Mouse (Mus musculus) forebrain, embryonic 16.5 days (tissue): Measurements from ENCODE around the gene Tacc2. TPM values are rescaled to one million over a fixed set of nuclear protein-coding genes. Genes with fewer than 3 reads are reported as not detected.

Experiments
- ATAC-seq: fragments of 200-750 bp; cut with Nextera tagmentation; 2 replicates; pipeline ENCODE4 v1.8.0; 2017; ENCODE audit warnings: mild to moderate bottlenecking, moderate library complexity
- H3K27ac ChIP-seq: fragments of 300-500 bp; sonication (generic); 2 replicates; pipeline ENCODE4 v1.5.1; 2014; ENCODE audit warnings: low read length, control low read depth
- H3K27me3 ChIP-seq: fragments of 300-500 bp; sonication (generic); replicated peaks from 2 replicates; pipeline ENCODE4 v1.6.1; 2014; ENCODE audit warnings: low read length; ENCODE audit not compliant: control insufficient read depth, insufficient read depth
- H3K36me3 ChIP-seq: fragments of 300-500 bp; sonication (generic); 2 replicates; pipeline ENCODE4 v1.6.1; 2014; ENCODE audit not compliant: control insufficient read depth, insufficient read depth
- H3K4me1 ChIP-seq: fragments of 300-500 bp; sonication (generic); replicated peaks from 2 replicates; pipeline ENCODE4 v1.6.1; 2014; ENCODE audit warnings: low read length; ENCODE audit not compliant: control insufficient read depth, insufficient read depth
- H3K4me2 ChIP-seq: fragments of 300-500 bp; sonication (generic); 2 replicates; pipeline ENCODE4 v1.6.1; 2014; ENCODE audit warnings: mild to moderate bottlenecking, low read length, control low read depth
- H3K4me3 ChIP-seq: fragments of 300-500 bp; sonication (generic); replicated peaks from 2 replicates; pipeline ENCODE4 v1.5.1; 2014; ENCODE audit warnings: mild to moderate bottlenecking, low read length, control low read depth
- H3K9ac ChIP-seq: fragments of 300-500 bp; sonication (generic); replicated peaks from 2 replicates; pipeline ENCODE4 v1.6.1; 2014; ENCODE audit warnings: low read depth, low read length, control low read depth
- H3K9me3 ChIP-seq: fragments of 300-500 bp; sonication (generic); 2 replicates; pipeline ENCODE4 v1.6.1; 2016; ENCODE audit warnings: low read length; ENCODE audit not compliant: control insufficient read depth
- WGBS: fragments of 180-500 bp; shearing (Covaris S2); extraction: QIAGEN DNeasy Blood & Tissue Kit; methylation state at CpG from one replicate; pipeline ENCODE4 v1.1.7; 2014; 5-methylcytosine and 5-hydroxymethylcytosine counted together
- polyA plus RNA-seq: library from polyadenylated mRNA; unstranded; fragments of >200 nt; fragmentation: Nextera tagmentation; extraction: Ambion mirVana; gene quantifications from 2 replicates; pipeline ENCODE4 v1.2.1, GENCODE M21; 2015

Tacc2 gene
- polyA plus RNA-seq, 1 experiment from 2014 or later = 59.0 TPM

DNA sequence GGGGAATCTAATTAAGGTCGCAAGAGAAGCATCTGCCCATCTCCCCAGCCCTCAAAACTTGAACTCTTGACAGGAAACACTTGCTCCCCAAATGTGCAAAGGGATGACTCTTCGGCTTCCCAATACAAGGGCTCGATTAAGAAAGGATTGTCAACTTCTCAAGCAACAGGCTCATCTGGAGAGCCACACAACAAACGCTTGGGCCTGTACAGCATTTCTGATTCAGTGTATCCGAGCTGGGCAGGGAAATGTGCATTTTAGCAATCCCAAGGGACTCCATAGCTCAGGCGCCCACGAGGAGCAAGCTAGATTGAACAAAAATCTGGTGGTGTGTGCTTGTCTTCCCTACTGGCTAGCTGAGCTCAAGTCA lies 30.8 kb upstream of the Tacc2 start:
- no peaks in the 10 kb centered on the region for H3K9me3 ChIP-seq
- peaks cover 18% of the 10 kb centered on the region for H3K4me1 ChIP-seq
- peak overlapping the region; percentile 86 for H3K4me2 ChIP-seq
- peak overlapping the region; percentile 97 for H3K27ac ChIP-seq
- 6% methylated on average over 7 of the region's 7 CpGs for WGBS
- H3K4me3 ChIP-seq = peak overlapping the region; percentile 95
- no peaks in the 10 kb centered on the region for H3K27me3 ChIP-seq
- peaks cover 4% of the 10 kb centered on the region; the same call in 1 of the 2 replicates for H3K36me3 ChIP-seq
- peak; percentile 46; the same call in 1 of the 2 replicates for ATAC-seq
- peak overlapping the region; percentile 90 for H3K9ac ChIP-seq

DNA sequence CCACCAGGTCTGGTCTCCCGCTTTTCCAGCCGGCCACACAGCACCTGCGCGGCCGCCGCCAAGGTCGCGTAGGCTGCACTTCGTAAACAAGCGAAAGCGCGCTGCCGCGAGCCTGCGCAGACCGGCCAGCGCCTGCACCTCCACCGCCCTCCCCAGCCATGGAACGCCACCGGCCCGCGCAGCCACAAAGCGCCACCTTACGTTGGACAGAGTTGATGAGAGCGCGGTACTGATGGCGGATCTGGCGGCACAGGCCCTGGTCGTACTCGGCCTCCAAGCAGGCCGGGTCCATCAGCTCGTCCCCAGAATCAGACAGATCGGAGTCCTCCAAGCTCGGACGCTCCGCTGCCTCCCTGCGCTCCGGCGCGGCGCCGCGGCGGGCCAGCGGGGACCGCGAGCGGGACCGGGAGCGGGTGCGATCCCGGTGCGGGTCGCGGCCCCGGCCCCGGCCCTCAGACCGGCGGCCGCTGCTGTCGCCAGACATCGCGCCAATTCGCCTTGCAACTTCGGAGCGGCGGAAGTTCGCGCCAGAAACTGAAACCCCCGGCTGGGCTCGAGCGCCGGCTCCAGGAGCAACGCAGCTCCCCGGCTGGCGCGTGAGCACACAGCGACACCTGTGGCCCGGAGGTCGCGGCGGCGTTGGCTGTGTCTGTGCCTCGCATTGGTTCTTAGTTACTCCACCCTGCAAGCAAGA lies 30.3 kb upstream of the Tacc2 start:
- H3K4me2 ChIP-seq = peak overlapping the region; percentile 86
- H3K4me1 ChIP-seq = peaks cover 18% of the 10 kb centered on the region
- H3K27me3 ChIP-seq = no peaks in the 10 kb centered on the region
- under 1% methylated on average over 82 of the region's 84 CpGs for WGBS
- H3K9me3 ChIP-seq = no peaks in the 10 kb centered on the region
- peak overlapping the region; percentile 95 for H3K4me3 ChIP-seq
- peak overlapping the region; percentile 97 for H3K27ac ChIP-seq
- ATAC-seq = peak; percentile 96
- peak overlapping the region; percentile 90 for H3K9ac ChIP-seq
- peaks cover 4% of the 10 kb centered on the region; the same call in 1 of the 2 replicates for H3K36me3 ChIP-seq

DNA sequence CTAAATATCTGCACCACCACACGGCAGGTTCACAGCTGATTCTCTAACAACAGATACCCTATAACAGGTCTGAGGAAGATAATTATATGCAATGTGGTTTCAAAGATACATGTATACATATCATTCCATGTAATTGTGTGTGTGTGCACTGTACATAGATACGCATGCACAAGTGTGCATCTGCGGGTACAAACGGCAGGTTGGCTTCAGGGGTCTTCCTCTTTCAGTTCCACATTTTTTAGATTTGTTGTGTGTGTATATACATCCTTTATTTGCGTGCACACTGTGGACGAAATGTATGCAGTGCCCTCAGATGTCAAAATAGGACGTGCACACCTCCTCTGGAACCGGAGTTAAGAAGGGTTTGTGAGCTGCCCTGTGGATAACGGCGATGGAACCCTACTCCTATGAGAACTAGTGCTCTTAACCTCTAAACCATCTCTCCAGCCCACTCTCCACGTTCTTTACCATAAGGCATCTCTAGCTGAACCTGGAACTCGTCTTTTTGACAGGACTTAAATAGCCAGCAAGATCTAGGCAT lies 29.5 kb upstream of the Tacc2 start:
- H3K4me1 ChIP-seq = peaks cover 19% of the 10 kb centered on the region
- 85% methylated on average over 12 of the region's 12 CpGs for WGBS
- H3K27me3 ChIP-seq = no peaks in the 10 kb centered on the region
- no peak overlapping the region for H3K27ac ChIP-seq
- H3K36me3 ChIP-seq = no peaks in the 10 kb centered on the region; the same call in 1 of the 2 replicates
- peak overlapping the region; percentile 95 for H3K4me3 ChIP-seq
- no peak overlapping the region for H3K9ac ChIP-seq
- peak overlapping the region; percentile 10; the same call in 1 of the 2 replicates for H3K4me2 ChIP-seq
- H3K9me3 ChIP-seq = no peaks in the 10 kb centered on the region
- peak; percentile 3; the same call in 1 of the 2 replicates for ATAC-seq

DNA sequence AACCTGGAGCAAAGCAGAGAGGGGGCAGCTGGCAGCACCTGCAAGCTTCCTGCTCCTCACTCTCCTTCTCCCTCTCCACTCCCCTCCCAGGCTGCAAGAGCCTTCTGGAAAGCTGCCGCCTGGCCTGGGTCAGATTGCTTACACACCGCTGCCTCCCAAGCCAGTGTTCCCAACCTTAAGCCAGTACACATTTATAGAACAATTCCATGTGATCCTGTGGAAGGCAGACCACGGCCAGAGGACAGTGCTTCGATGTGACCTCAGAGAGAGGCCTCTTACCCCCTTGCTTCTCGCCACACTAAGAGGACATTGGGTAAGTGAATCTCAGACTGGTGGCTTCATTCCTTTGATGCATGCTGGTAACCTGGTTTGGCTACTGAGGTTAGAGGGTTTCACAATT lies 24.5 kb upstream of the Tacc2 start:
- Histone ChIP-seq H3K9ac (no peak overlapping the region), H3K27me3 (no peaks in the 10 kb centered on the region), H3K4me1 (peaks cover 13% of the 10 kb centered on the region; the same call in 1 of the 2 replicates), H3K27ac (no peak overlapping the region), H3K9me3 (no peaks in the 10 kb centered on the region), H3K4me3 (no peak overlapping the region), H3K4me2 (no peak overlapping the region), H3K36me3 (no peaks in the 10 kb centered on the region)
- no peak for ATAC-seq
- 47% methylated on average over 5 of the region's 5 CpGs for WGBS

DNA sequence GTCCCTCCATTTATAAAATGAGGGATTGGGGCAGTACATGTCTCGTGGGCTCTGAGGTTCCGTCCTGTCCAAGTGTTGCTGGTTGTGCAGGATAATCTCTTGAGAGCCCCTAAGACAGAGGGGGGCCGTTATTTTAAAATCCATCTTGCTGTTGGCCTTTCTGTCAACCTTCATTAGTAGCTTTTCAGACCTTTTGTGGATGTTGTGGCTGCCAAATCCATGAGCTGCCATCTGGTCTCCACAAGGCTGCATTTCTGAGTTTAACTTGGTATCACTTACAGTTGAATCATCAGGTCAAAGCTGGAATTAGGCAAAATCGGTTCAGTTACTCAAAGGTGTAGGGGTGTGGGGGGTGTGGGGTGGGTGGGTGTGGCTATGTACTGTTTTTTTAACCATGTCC lies 23.9 kb upstream of the Tacc2 start:
- Histone ChIP-seq H3K27me3 (no peaks in the 10 kb centered on the region), H3K9ac (no peak overlapping the region), H3K27ac (no peak overlapping the region), H3K4me3 (no peak overlapping the region), H3K4me1 (peaks cover 13% of the 10 kb centered on the region; the same call in 1 of the 2 replicates), H3K4me2 (no peak overlapping the region), H3K36me3 (no peaks in the 10 kb centered on the region), H3K9me3 (no peaks in the 10 kb centered on the region)
- 41% methylated on average over 4 of the region's 4 CpGs for WGBS
- no peak for ATAC-seq

DNA sequence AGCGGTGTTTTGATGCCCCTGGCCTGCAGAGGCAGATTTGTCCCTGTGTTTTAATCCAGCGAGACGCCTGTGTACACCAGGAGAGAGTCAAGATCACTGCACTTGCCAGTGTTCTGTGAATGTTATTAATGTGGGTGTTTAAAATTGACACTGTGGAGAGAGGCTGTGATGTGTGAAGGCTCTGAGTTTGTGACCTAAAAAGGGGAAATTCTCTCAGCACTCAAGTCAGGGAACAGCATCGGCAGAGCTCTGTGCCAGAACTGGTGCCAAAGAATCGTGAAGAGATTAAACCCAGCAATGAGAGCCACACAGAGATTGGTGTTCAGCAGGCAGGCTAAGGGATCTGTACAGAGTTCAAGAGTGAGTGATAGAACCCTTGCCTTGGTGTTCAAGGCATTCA lies 21.6 kb upstream of the Tacc2 start:
- Histone ChIP-seq H3K9me3 (no peaks in the 10 kb centered on the region), H3K27me3 (no peaks in the 10 kb centered on the region), H3K4me3 (no peak overlapping the region), H3K4me2 (no peak overlapping the region), H3K27ac (no peak overlapping the region), H3K36me3 (no peaks in the 10 kb centered on the region), H3K4me1 (peaks cover 13% of the 10 kb centered on the region; the same call in 1 of the 2 replicates), H3K9ac (no peak overlapping the region)
- ATAC-seq = no peak
- WGBS = 26% methylated on average over 5 of the region's 5 CpGs

DNA sequence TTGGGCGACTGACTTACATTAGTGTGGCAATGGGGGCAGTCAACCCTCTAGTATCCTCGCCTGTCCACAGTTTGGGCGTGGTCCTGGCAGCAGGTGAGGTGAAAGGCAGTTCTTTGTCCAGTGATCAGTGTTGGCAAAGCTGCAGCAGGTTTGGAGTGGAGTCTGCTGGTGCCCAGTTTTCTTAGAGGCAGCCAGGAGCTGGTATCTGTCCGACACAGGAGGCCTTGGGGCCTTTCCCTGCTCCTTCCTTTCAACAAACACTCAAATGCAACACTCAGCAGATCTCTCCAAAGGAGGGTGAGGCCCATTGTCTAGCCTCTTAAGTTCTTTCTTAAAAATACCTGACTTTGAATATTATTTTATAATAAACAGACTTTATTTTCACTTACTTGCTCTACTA lies 18.6 kb upstream of the Tacc2 start:
- no peak overlapping the region for H3K27ac ChIP-seq
- 77% methylated on average over 4 of the region's 4 CpGs for WGBS
- H3K4me1 ChIP-seq = peaks cover 4% of the 10 kb centered on the region; the same call in 1 of the 2 replicates
- no peaks in the 10 kb centered on the region for H3K27me3 ChIP-seq
- no peaks in the 10 kb centered on the region for H3K36me3 ChIP-seq
- no peak for ATAC-seq
- no peak overlapping the region for H3K4me3 ChIP-seq
- H3K4me2 ChIP-seq = no peak overlapping the region
- no peak overlapping the region for H3K9ac ChIP-seq
- H3K9me3 ChIP-seq = no peaks in the 10 kb centered on the region

DNA sequence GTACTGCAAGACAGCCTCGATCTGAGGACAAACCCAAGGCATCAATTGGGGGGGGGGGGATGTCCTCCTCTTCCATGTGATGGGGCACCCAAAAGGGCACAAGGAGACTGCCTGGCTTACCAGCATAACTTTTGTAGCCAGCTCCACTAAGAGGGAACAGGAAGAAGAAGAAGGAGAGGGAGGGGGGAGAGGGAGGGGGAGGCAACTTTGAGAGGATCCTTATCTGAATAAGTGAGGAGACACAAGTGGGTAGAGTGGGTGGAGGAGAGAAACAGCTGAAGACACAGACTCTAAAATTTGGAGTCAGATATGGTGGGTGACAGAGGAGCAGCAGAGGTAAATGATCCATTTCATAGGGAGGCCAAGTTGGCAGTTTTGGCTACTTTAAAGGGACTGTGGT lies 16.3 kb upstream of the Tacc2 start:
- 77% methylated on average over 1 of the region's 1 CpGs for WGBS
- ATAC-seq = no peak
- no peak overlapping the region for H3K4me3 ChIP-seq

DNA sequence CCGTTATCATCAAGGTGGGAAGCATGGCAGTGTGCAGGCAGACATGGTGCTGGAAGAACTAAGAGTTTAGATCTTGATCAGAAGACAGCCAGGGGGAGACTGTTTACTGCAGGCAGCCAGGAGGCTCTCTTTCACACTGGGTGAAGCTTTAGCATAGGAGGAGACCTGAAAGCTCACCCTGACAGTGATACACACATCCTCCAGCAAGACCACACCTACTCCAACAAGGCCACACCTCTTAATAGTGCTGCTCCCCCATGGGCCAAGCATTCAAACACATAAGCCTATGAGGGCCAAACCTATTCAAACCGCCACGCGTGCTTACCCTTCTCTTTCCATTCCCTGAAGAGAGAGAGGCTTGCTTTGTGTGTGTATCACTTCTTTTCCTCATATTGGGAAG lies 14.0 kb upstream of the Tacc2 start:
- peaks cover 2% of the 10 kb centered on the region for H3K4me1 ChIP-seq
- ATAC-seq = no peak
- H3K4me3 ChIP-seq = no peak overlapping the region
- H3K27ac ChIP-seq = no peak overlapping the region
- no peaks in the 10 kb centered on the region for H3K9me3 ChIP-seq
- H3K4me2 ChIP-seq = no peak overlapping the region
- H3K36me3 ChIP-seq = no peaks in the 10 kb centered on the region
- H3K9ac ChIP-seq = no peak overlapping the region
- WGBS = 92% methylated on average over 4 of the region's 4 CpGs
- H3K27me3 ChIP-seq = no peaks in the 10 kb centered on the region

More for the DNA sequence above, 16.3 kb upstream of the Tacc2 start:
- no peak overlapping the region for H3K9ac ChIP-seq
- H3K27me3 ChIP-seq = no peaks in the 10 kb centered on the region
- H3K27ac ChIP-seq = no peak overlapping the region
- peaks cover 2% of the 10 kb centered on the region for H3K4me1 ChIP-seq
- H3K9me3 ChIP-seq = no peaks in the 10 kb centered on the region
- no peaks in the 10 kb centered on the region for H3K36me3 ChIP-seq
- no peak overlapping the region for H3K4me2 ChIP-seq
